Mouse (Mus musculus) small intestine, adult 2 months (tissue): ENCODE data around the gene Mrap.

Source experiments
- CTCF ChIP-seq: fragments of 200-500 bp; IDR thresholded peaks from 2 replicates; pipeline ENCODE4 v1.5.1; 2012; ENCODE audit warnings: low read depth, mild to moderate bottlenecking, control low read depth, inconsistent platforms, low read length, moderate library complexity, mixed read lengths; ENCODE audit not compliant: insufficient replicate concordance, insufficient read length; ENCODE audit errors: extremely low read depth
- POLR2A ChIP-seq: fragments of 200-500 bp; IDR thresholded peaks from 2 replicates; pipeline ENCODE4 v1.6.1; 2012; ENCODE audit warnings: low read depth, mild to moderate bottlenecking, control low read depth, inconsistent platforms, low read length, moderate library complexity

DNA sequence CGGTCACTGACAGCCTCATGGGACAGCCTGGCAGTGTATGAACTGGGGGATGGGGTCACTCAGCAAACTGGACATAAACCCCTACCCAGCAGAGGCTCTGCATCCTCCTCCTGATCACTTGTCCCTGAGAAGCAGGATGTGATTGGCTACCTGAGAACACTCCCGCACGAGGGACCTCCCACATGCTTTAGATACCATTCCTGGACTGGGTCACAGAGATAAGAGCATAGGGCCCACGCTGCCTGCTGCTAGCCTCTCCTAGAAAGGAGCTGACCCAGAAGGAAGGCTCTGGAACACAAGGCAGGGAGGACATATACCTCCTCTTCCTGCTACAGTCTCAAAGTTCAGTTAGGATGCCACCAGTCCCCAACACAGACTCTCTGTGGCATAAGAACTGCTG is 22.5 kb downstream of the Mrap start:
- TF ChIP-seq CTCF (no peak), POLR2A (no peak)
